Mouse (Mus musculus): ENCODE data around the gene Uhrf1.
A peak's percentile ranks its signal among the peaks of the same experiment; 100 is the strongest.

DNA sequence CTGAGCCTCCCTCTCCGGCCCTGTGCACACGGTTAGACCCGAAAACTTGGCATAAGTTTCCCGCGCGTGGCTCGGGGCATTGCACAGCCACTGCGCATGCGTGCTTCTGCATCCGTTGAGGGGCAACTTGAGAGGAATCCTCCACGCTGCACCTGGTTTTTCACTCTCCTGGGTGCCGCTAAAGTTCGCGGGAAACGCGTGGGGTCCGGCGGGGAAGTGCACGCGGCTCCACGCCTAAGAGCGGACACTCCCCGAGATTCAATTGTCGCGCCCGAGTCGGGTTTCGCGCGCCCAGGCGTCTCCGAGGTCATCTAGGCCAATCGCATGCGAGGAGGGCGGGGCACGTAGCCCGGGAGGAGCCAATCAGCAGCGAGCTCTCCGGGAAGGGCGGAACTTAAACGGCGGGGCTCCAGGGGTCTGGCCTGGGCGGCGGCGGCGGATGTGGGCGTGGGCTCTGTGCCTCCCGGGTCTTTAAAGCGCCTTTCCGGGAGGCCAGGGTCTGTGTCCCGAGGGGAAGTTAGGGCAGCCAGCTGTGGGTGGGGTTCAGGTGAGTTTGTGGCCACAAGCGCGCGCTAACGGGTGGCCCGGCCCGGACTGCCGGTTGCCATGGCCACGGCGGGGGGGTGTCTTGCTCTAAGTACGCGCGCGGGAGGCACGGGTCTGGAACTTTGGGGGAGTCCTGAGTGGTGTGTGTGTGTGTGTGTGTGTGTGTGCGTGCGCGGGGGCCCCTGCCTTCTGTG is 896 bp downstream of the Uhrf1 start:
- TF ChIP-seq MAFK (IDR thresholded peaks at IDR 0.05; ENCODE audit: insufficient read depth, low read depth, low read length) = no peak
- TF ChIP-seq CHD2 (IDR thresholded peaks at IDR 0.05; ENCODE audit: low read depth, low read length) = no peak
- 0 out of 2 replicates have a peak, but pooled peaks have one; percentile 46 for TF ChIP-seq HCFC1 (IDR thresholded peaks at IDR 0.05; ENCODE audit: borderline replicate concordance, insufficient read depth, low read length)

All from ES-E14 (cell line).